In the genomic region with DNA sequence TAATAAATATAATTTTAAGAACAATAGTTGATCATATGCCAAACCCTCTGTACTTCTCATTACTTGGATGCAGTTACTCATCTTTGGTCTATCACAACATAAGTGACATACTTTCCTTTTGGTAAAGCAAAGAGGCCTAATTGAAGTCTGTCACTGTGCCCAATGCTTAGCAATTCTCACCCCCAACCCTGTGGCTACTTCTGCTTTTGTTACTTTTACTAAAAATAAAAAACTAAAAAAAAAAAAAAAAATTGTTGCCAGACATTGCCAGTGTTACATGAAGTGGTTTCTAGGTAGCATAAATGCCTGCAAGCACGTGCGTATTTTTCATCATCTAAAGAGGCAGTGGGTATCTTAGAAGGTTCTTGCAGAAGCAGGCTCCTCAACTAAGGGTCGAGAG, we compare ENCODE assay signal across 37 mouse cellular contexts. TPM values are rescaled to one million over a fixed set of nuclear protein-coding genes. Genes with fewer than 3 reads are reported as not detected.
DNase-seq lines count a peak whose midpoint lies in the region; ATAC-seq lines count a peak whose summit lies in the region.
"Had no signal": no experiment of that assay in that cellular context is flagged by ENCODE, and none has a peak within 500 bp of the region (broad histone marks: within the 10 kb centered on the region; RNA-seq: fewer than 3 reads in every experiment).

No protein-coding gene starts in this region.

- H3K27ac ChIP-seq in liver, embryonic 16.5 days (ENCODE audit: low read length): peak overlapping the region; percentile 22; the same call in 1 of the 2 replicates
- no peak overlapping the region for H3K27ac ChIP-seq in liver, embryonic 11.5 days (ENCODE audit: low read depth, low read length)
- H3K27ac ChIP-seq: embryonic facial prominence, embryonic 10.5 days; embryonic facial prominence, embryonic 13.5 days; forebrain, embryonic 10.5 days; forebrain, embryonic 13.5 days; heart, embryonic 15.5 days; hindbrain, embryonic 10.5 days; hindbrain, embryonic 13.5 days had no signal

- ATAC-seq in liver, embryonic 16.5 days (ENCODE audit: low read depth): no peak
- no peak for ATAC-seq in liver, embryonic 11.5 days (replicated peaks; ENCODE audit: low FRiP score)
- ATAC-seq in granulocyte monocyte progenitor cell, adult 5-6 weeks (replicated peaks; ENCODE audit: poor library complexity, severe bottlenecking): peak; percentile 9; the same call in 1 of the 2 replicates
- ATAC-seq in erythroid progenitor cell, adult 5-6 weeks (replicated peaks; ENCODE audit: low FRiP score, poor library complexity, severe bottlenecking): no peak
- ATAC-seq: forebrain, embryonic 13.5 days; forebrain, embryonic 16.5 days; hindbrain, embryonic 16.5 days; inflammation-experienced regulatory T-cells, adult 6 months; intestine, embryonic 16.5 days; Patski had no signal

- DNase-seq in liver, embryonic 11.5 days (ENCODE audit: low spot score): no peak
- DNase-seq in Muller cell, postnatal 12 days (ENCODE audit: inconsistent ontology term): peak; percentile 38
- DNase-seq in T-cell, adult 2 months (ENCODE audit: low spot score): no peak
- DNase-seq in MN1 (ENCODE audit: low spot score): no peak
- DNase-seq: adrenal gland, adult 8-10 months; adrenal gland, postnatal 25 days; B cell, adult 2 months; cerebellum, adult 11 months; cerebellum, adult 2 months; cerebellum, postnatal 10 days; cerebellum, postnatal 36 days; embryo, embryonic 11 days; gastrocnemius, postnatal 10 days; gastrocnemius, postnatal 36 days; heart, postnatal 10 days; heart, postnatal 36 days had no signal

- peaks cover 13% of the 10 kb centered on the region for H3K36me3 ChIP-seq in liver, embryonic 16.5 days (ENCODE audit: control insufficient read depth, insufficient read depth)
- H3K36me3 ChIP-seq in liver, embryonic 11.5 days (ENCODE audit: control insufficient read depth, insufficient read depth, low read length): 0 out of 2 replicates have a peak, but pooled peaks cover 3% of the 10 kb centered on the region
- H3K36me3 ChIP-seq: hindbrain, embryonic 13.5 days had no signal

- no peaks in the 10 kb centered on the region for H3K27me3 ChIP-seq in liver, embryonic 16.5 days (ENCODE audit: control insufficient read depth, insufficient read depth, low read depth, low read length)
- H3K27me3 ChIP-seq in liver, embryonic 11.5 days (replicated peaks; ENCODE audit: control insufficient read depth, insufficient read depth, low read length): no peaks in the 10 kb centered on the region
- H3K27me3 ChIP-seq: CH12.LX; embryonic facial prominence, embryonic 13.5 days; forebrain, embryonic 13.5 days; heart, embryonic 12.5 days; heart, embryonic 15.5 days; Patski had no signal

- H3K4me1 ChIP-seq in liver, embryonic 16.5 days (ENCODE audit: control insufficient read depth, low read depth, low read length): peaks cover 31% of the 10 kb centered on the region
- H3K4me1 ChIP-seq in liver, embryonic 11.5 days (replicated peaks; ENCODE audit: control insufficient read depth, insufficient read depth, low read length): 0 out of 2 replicates have a peak, but pooled peaks cover 6% of the 10 kb centered on the region

- H3K9ac ChIP-seq in liver, embryonic 16.5 days (ENCODE audit: low read depth, low read length): no peak overlapping the region
- H3K9ac ChIP-seq in liver, embryonic 11.5 days (ENCODE audit: low read depth, low read length): no peak overlapping the region
- H3K9ac ChIP-seq: embryonic facial prominence, embryonic 13.5 days; forebrain, embryonic 13.5 days; heart, embryonic 12.5 days; heart, embryonic 15.5 days; hindbrain, embryonic 13.5 days had no signal

- no peaks in the 10 kb centered on the region for H3K9me3 ChIP-seq in liver, embryonic 16.5 days (replicated peaks; ENCODE audit: control insufficient read depth, low read length)
- H3K9me3 ChIP-seq in liver, embryonic 11.5 days (ENCODE audit: control insufficient read depth, low read length): no peaks in the 10 kb centered on the region
- H3K9me3 ChIP-seq: embryonic facial prominence, embryonic 10.5 days; embryonic facial prominence, embryonic 13.5 days; forebrain, embryonic 10.5 days; forebrain, embryonic 13.5 days; G1E; heart, embryonic 12.5 days; heart, embryonic 15.5 days; hindbrain, embryonic 10.5 days; hindbrain, embryonic 13.5 days had no signal

- no peak overlapping the region for H3K4me3 ChIP-seq in liver, embryonic 16.5 days (ENCODE audit: low read depth, low read length)
- no peak overlapping the region for H3K4me3 ChIP-seq in liver, embryonic 11.5 days (ENCODE audit: low read depth, low read length)
- H3K4me3 ChIP-seq: embryonic facial prominence, embryonic 10.5 days; embryonic facial prominence, embryonic 13.5 days; erythroblast, embryonic 14.5 days; forebrain, embryonic 10.5 days; forebrain, embryonic 13.5 days; heart, embryonic 12.5 days; heart, embryonic 15.5 days; hindbrain, embryonic 10.5 days; hindbrain, embryonic 13.5 days had no signal

- WGBS in liver, embryonic 16.5 days (ENCODE audit: insufficient replicate concordance): 61% methylated on average over 3 of the region's 3 CpGs
- 68% methylated on average over 3 of the region's 3 CpGs for WGBS in liver, embryonic 11.5 days

- no peak overlapping the region for H3K4me2 ChIP-seq in liver, embryonic 16.5 days (ENCODE audit: low read depth, low read length)
- H3K4me2 ChIP-seq in liver, embryonic 11.5 days: no peak overlapping the region
- H3K4me2 ChIP-seq: embryonic facial prominence, embryonic 13.5 days; forebrain, embryonic 13.5 days; heart, embryonic 12.5 days; heart, embryonic 15.5 days; hindbrain, embryonic 13.5 days had no signal

RNA-seq across cellular contexts. Expression of a gene that starts 5.4 kb away (rescaled TPM):
- 426 and 495 TPM in 2 replicates for polyA plus RNA-seq in liver, embryonic 16.5 days (2015; fragmentation: Nextera tagmentation; extraction: Ambion mirVana)
- polyA plus RNA-seq in liver, embryonic 11.5 days (2014; fragmentation: Nextera tagmentation; extraction: Ambion mirVana): 311 and 321 TPM in 2 replicates
- total RNA-seq in granulocyte monocyte progenitor cell, adult 5-6 weeks (2014; fragmentation: Nextera tagmentation): 1,957 and 2,269 TPM in 2 replicates
- total RNA-seq in granulocyte monocyte progenitor cell, adult 5-6 weeks (2017): 1,824 and 1,957 TPM in 2 replicates
- total RNA-seq in erythroid progenitor cell, adult 5-6 weeks (2015; ENCODE audit: low replicate concordance): 1,990 and 2,125 TPM in 2 replicates
- total RNA-seq in erythroid progenitor cell, adult 5-6 weeks (2017; ENCODE audit: low replicate concordance): 900 and 923 TPM in 2 replicates

RNA-seq across cellular contexts. Expression of a gene that starts 7.7 kb away (rescaled TPM):
- polyA plus RNA-seq in liver, embryonic 16.5 days (2015; fragmentation: Nextera tagmentation; extraction: Ambion mirVana): 0.05 and 0.07 TPM in 2 replicates
- polyA plus RNA-seq in liver, embryonic 11.5 days (2014; fragmentation: Nextera tagmentation; extraction: Ambion mirVana): 0.17 TPM in 1 of 2 replicates, not detected in the other
- total RNA-seq in granulocyte monocyte progenitor cell, adult 5-6 weeks (2014; fragmentation: Nextera tagmentation): 0.56 TPM in 1 of 2 replicates, not detected in the other
- not detected in 2 replicates for total RNA-seq in granulocyte monocyte progenitor cell, adult 5-6 weeks (2017)
- total RNA-seq in erythroid progenitor cell, adult 5-6 weeks (2015; ENCODE audit: low replicate concordance): 1.4 TPM in 1 of 2 replicates, not detected in the other
- 1.7 TPM in 1 of 2 replicates, not detected in the other for total RNA-seq in erythroid progenitor cell, adult 5-6 weeks (2017; ENCODE audit: low replicate concordance)
- total RNA-seq: adrenal gland, adult 8-10 months; adrenal gland, postnatal 25 days; G1E; gastrocnemius, adult 18-20 months; gastrocnemius, postnatal 10 days; gastrocnemius, postnatal 36 days; heart, postnatal 10 days had no signal
- polyA plus RNA-seq: cerebellum, adult 2 months; cortical plate, adult 2 months; embryonic facial prominence, embryonic 10.5 days; embryonic facial prominence, embryonic 13.5 days; erythroblast, embryonic 14.5 days; forebrain, embryonic 10.5 days; forebrain, embryonic 13.5 days; forebrain, embryonic 16.5 days; G1E; heart, embryonic 12.5 days; heart, embryonic 15.5 days; hindbrain, embryonic 10.5 days; hindbrain, embryonic 13.5 days; intestine, embryonic 16.5 days had no signal

RNA-seq across cellular contexts. Expression of a gene that starts 33.1 kb away (rescaled TPM):
- polyA plus RNA-seq in liver, embryonic 16.5 days (2015; fragmentation: Nextera tagmentation; extraction: Ambion mirVana): 0.04 and 0.07 TPM in 2 replicates
- polyA plus RNA-seq in liver, embryonic 11.5 days (2014; fragmentation: Nextera tagmentation; extraction: Ambion mirVana): 0.15 TPM in 1 of 2 replicates, not detected in the other
- total RNA-seq in granulocyte monocyte progenitor cell, adult 5-6 weeks (2014; fragmentation: Nextera tagmentation): not detected in 2 replicates
- total RNA-seq in granulocyte monocyte progenitor cell, adult 5-6 weeks (2017): not detected in 2 replicates
- total RNA-seq in erythroid progenitor cell, adult 5-6 weeks (2015; ENCODE audit: low replicate concordance): not detected in 2 replicates
- not detected in 2 replicates for total RNA-seq in erythroid progenitor cell, adult 5-6 weeks (2017; ENCODE audit: low replicate concordance)
- total RNA-seq: adrenal gland, postnatal 25 days; CH12.LX; gastrocnemius, adult 18-20 months; gastrocnemius, postnatal 10 days; gastrocnemius, postnatal 36 days; heart, postnatal 10 days; heart, postnatal 36 days had no signal
- polyA plus RNA-seq: embryonic facial prominence, embryonic 13.5 days; erythroblast, embryonic 14.5 days; forebrain, embryonic 10.5 days; forebrain, embryonic 13.5 days; forebrain, embryonic 16.5 days; heart, embryonic 12.5 days; hindbrain, embryonic 10.5 days; hindbrain, embryonic 13.5 days had no signal

RNA-seq across cellular contexts. Expression of a gene that starts 33.2 kb away (rescaled TPM):
- polyA plus RNA-seq in liver, embryonic 16.5 days (2015; fragmentation: Nextera tagmentation; extraction: Ambion mirVana): not detected in 2 replicates
- not detected in 2 replicates for polyA plus RNA-seq in liver, embryonic 11.5 days (2014; fragmentation: Nextera tagmentation; extraction: Ambion mirVana)
- total RNA-seq in granulocyte monocyte progenitor cell, adult 5-6 weeks (2014; fragmentation: Nextera tagmentation): not detected in 2 replicates
- total RNA-seq in granulocyte monocyte progenitor cell, adult 5-6 weeks (2017): not detected in 2 replicates
- not detected in 2 replicates for total RNA-seq in erythroid progenitor cell, adult 5-6 weeks (2015; ENCODE audit: low replicate concordance)
- total RNA-seq in erythroid progenitor cell, adult 5-6 weeks (2017; ENCODE audit: low replicate concordance): not detected in 2 replicates
- total RNA-seq: adrenal gland, adult 8-10 months; adrenal gland, postnatal 25 days; CH12.LX; G1E; gastrocnemius, adult 18-20 months; gastrocnemius, postnatal 10 days; gastrocnemius, postnatal 36 days; heart, postnatal 10 days; heart, postnatal 36 days had no signal
- polyA plus RNA-seq: cerebellum, adult 2 months; cortical plate, adult 2 months; embryonic facial prominence, embryonic 10.5 days; embryonic facial prominence, embryonic 13.5 days; erythroblast, embryonic 14.5 days; forebrain, embryonic 10.5 days; forebrain, embryonic 13.5 days; forebrain, embryonic 16.5 days; G1E; heart, embryonic 12.5 days; heart, embryonic 15.5 days; hindbrain, embryonic 10.5 days; hindbrain, embryonic 13.5 days; hindbrain, embryonic 16.5 days; inflammation-experienced regulatory T-cells, adult 6 months; intestine, embryonic 16.5 days; Patski had no signal

RNA-seq across cellular contexts. Expression of a gene that starts 34.7 kb away (rescaled TPM):
- 3.2 and 3.5 TPM in 2 replicates for polyA plus RNA-seq in liver, embryonic 16.5 days (2015; fragmentation: Nextera tagmentation; extraction: Ambion mirVana)
- polyA plus RNA-seq in liver, embryonic 11.5 days (2014; fragmentation: Nextera tagmentation; extraction: Ambion mirVana): 9.3 and 9.8 TPM in 2 replicates
- 12.2 and 13.2 TPM in 2 replicates for total RNA-seq in granulocyte monocyte progenitor cell, adult 5-6 weeks (2014; fragmentation: Nextera tagmentation)
- 10.7 and 12.5 TPM in 2 replicates for total RNA-seq in granulocyte monocyte progenitor cell, adult 5-6 weeks (2017)
- 3.2 and 5.0 TPM in 2 replicates for total RNA-seq in erythroid progenitor cell, adult 5-6 weeks (2015; ENCODE audit: low replicate concordance)
- 6.1 and 6.2 TPM in 2 replicates for total RNA-seq in erythroid progenitor cell, adult 5-6 weeks (2017; ENCODE audit: low replicate concordance)
